Mouse (Mus musculus): ENCODE data around the gene Dlx5. TPM values are rescaled to one million over a fixed set of nuclear protein-coding genes. Genes with fewer than 3 reads are reported as not detected.

Gene Dlx5
- polyA plus RNA-seq (2012; rRNA removed; ENCODE audit: low replicate concordance), result not detected in 2 replicates

DNA sequence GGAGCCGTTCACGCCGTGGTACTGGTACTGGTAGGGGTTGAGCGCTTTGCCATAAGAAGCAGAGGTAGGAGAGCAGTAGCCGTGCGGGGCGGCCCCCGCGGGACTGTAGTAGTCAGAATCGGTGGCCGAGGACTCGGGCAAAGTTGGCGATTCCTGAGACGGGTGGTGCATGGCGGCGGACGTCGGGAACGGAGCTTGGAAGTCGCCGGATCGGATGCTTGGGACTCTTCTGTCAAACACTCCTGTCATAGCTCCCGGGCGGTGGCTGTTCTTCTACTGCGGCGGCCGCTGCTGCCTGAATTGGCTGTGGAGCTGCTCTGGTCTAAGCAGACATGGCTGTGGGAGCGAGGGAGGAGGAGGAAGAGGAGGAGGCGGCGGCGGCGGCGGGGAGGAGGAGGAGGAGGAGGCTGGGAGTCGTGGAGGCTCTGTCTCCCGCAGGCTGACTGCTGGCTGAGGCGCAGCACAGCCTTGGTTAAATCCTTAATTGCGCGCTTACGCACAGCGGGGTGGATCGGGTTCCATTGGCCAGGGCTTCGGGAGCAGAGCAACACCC lies at the start of gene Dlx5:
Gene Dlx5 (minus strand): TSS at position 448 of the 553 bp plus-strand sequence.

DNA sequence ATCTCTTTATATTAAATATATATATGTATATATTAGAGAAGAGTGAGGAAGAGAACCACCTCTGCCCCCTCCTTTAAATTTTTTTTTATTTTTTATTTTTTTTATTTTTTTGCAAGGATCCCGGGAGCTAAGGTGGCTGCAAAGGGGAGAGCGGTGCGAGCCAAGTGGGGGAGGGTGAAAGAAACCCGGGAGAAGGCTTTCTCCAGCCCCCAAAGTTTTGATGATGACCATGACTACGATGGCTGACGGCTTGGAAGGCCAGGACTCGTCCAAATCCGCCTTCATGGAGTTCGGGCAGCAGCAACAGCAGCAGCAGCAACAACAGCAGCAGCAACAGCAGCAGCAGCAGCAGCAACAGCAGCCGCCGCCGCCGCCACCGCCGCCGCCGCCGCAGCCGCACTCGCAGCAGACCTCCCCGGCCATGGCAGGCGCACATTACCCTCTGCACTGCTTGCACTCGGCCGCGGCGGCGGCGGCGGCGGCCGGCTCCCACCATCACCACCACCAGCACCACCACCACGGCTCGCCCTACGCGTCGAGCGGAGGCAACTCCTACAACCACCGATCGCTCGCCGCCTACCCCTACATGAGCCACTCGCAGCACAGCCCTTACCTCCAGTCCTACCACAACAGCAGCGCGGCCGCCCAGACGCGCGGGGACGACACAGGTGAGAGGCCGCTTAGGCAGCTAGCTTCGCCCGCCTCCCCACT lies 18.6 kb downstream of the Dlx5 start, which contains the start of gene Dlx6:
Gene Dlx6 (plus strand): TSS at position 175 of the 711 bp plus-strand sequence.

Other genes starting within 250 kb of the Dlx5 start
- not detected in 2 replicates for gene Dlx6, start 18.8 kb downstream of the Dlx5 start, polyA plus RNA-seq (2012; rRNA removed; ENCODE audit: low replicate concordance)
- gene Sdhaf3, start 73.9 kb upstream of the Dlx5 start, polyA plus RNA-seq (2012; rRNA removed; ENCODE audit: low replicate concordance), result 0.25 TPM in 1 of 2 replicates, not detected in the other

Measured in duodenum, adult 2 months (tissue).